Mouse (Mus musculus) retina, adult 2 months (tissue): Measurements from ENCODE around the gene 4921524J17Rik.

Experiments used
- DNase-seq: peaks from one replicate; pipeline ENCODE4 v3.0.0-alpha.2; 2012; ENCODE audit warnings: low read depth, low spot score

4921524J17Rik gene

DNA sequence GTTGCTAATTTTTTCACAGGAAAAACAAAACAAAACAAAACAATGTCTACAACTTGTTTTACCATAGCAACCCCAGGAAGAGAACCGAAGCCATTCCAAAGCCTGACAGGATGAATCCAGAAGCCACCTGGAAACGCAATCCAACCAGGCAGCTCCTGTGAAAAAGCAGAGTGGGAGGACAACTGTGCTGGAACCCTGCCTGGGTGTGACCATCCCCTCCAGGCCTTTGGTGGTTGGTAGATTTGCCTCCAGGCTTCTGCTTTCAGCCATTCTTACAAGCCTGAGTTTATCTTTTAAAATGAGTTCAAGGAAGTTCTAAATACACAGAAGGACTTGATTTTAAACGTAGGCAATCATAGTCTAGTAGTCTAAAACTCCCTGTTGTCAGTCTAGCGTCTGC is 50.7 kb downstream of the 4921524J17Rik start:
- DNase-seq: no peak

DNA sequence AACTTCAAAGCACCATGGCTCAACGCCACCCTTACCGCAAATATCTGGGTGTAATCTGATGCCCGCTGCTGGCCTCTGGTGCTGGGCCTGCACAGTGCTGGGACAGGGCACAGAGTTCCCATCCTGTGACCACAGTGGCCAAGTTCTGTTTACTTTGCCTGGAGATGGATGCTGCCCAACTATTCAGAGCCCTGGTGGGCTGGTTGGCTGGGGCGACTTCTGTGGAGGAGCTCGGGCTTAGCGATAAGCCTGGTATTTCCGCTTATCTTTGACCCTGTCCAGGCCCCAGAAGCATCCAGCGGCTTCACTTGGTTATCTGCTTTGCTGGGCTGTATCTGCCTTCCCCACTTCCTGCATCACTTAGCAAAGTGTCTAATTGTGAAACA is 51.8 kb downstream of the 4921524J17Rik start:
- no peak for DNase-seq

DNA sequence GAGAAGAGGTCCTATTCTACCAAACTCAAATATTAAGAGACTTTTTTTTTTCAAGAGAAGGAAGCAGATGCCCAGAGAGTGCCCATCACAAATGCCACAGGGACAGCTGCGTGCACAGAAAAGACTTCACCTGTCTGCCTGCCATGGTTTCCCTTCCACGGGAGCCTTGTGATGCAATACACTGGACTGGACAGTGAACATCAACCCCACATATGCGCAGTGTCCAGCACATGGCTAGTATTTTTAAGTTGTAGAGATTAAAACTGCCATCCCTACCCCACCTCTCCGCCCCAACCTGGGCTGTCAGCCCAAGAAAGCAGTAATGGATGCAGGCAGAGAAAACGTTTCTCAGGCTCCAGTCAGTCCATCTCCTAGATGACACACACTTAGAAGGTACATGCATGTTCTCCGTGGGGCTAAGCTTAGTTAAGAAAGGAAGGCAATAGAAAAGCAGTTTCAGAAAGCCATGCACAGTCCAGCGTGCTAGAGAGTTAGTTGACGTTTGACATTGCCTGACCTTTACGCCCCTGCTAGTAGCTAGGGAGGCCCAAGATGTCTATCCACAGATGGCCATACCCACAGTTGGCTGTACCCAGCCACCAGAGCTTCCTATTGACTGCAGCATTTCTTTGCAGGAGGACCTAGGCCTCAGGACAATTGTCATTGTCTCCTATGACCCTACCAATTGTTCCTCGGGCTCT is 52.4 kb downstream of the 4921524J17Rik start:
- DNase-seq: no peak

DNA sequence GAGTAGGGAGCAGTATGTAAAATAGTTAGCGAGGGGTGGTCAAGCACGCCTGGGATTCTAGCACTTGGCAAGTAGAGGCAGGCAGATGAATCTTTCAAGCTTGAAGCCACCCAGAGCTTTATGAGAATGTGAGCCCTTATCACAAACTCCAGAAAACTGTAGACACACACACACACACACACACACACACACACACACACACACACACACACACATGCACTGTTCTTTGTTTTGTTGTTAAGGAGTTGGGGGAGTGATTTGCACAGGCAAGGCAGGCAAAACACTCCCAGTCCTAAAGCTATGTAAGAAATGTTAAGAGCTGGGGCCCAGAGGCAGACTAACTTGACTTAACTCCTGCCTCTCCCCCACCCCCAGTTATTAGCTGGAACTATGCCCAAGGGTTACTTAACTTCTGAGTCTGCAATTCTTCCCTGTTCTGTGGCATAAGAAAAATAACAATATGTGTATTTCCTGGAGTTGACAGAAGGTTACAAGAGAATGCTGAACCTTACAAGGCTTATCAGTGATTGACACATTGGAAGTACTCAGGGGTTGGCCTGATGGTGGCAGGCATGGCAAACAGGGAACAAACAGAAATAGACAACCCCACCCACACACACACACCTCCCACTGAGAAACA is 53.4 kb downstream of the 4921524J17Rik start:
- DNase-seq: no peak

DNA sequence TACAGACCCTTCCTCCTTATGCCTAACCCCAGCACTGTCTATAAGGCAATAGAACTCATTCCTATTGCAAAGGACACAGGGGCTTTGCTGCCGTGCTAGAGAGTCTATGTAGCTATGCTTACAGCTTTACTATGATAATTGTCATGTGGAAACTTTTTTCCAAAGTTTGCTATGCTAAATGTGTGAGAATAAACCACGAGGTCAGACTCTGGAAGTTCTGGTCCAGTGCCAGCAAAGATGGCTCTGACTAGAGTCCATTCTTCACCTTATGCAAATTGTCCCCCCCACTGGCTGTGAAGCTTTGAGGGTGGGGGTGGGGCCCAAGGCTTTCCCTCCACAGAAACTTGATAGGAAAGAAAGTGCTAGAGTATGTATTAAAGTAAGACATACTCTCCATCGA is 56.1 kb downstream of the 4921524J17Rik start:
- DNase-seq: no peak

DNA sequence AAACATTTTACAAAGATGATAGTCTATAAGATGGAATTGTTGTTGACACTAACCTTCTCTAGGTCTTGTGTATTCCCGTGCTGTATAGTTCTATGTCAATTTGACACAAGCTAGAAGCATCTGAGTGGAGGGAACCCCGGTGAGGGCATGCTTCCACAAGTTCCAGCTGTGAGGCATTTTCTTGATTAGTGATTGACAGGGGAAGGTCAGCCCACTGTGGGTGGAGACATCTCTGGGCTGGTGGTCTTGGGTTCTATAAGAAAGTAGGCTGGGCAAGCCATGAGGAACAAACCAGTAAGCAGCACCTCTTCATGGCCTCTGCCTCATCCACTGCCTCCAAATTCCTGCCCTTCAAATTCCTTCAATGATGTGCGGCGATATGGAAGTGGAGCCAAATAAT is 58.3 kb downstream of the 4921524J17Rik start:
- DNase-seq: no peak

DNA sequence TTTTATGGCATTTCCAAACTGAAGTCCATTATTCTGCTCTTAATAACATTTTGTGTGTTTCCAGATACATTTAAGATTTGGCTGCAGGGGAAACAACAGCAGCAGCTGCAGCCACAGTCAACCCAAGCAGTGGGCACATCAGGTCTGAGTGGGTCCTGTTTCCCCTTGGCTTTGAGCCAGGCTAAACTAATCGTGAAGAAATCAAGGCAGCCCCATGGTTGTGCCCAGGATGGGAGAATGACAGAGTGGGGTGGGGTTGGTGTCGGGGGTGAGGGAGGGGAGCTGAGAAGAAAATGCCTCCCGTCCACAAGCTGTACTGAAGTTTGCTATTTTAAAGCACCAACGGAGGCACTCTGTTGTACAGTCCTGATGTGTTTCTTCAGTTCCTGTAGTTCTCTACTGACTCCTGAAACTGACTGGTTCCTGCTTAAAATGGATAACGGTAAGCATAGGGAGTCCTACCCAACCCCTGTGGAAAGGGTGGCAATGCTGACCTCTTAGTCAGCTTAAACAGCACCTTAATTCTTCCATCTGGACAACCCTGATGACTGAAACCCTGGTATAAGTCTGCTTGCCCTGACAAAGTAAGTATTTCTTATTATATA is 59.1 kb downstream of the 4921524J17Rik start:
- no peak for DNase-seq

DNA sequence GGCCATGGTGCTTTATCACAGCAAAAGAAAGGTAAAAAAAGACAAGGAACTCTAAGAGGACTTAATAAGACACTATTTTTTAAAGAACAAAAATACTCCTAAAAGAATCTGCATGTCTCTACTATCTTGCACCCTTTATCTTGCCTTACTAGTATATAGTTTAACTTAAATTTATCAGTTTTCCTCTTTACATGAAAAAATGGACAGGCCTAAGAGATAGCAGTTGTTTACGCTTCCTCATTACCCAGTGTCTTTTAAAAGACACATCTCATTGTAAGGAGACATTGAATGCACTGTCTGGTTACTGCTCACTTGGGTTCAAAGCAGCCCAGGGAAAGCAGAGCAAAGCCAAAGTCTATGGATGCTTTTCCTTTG is 60.2 kb downstream of the 4921524J17Rik start:
- DNase-seq: no peak

DNA sequence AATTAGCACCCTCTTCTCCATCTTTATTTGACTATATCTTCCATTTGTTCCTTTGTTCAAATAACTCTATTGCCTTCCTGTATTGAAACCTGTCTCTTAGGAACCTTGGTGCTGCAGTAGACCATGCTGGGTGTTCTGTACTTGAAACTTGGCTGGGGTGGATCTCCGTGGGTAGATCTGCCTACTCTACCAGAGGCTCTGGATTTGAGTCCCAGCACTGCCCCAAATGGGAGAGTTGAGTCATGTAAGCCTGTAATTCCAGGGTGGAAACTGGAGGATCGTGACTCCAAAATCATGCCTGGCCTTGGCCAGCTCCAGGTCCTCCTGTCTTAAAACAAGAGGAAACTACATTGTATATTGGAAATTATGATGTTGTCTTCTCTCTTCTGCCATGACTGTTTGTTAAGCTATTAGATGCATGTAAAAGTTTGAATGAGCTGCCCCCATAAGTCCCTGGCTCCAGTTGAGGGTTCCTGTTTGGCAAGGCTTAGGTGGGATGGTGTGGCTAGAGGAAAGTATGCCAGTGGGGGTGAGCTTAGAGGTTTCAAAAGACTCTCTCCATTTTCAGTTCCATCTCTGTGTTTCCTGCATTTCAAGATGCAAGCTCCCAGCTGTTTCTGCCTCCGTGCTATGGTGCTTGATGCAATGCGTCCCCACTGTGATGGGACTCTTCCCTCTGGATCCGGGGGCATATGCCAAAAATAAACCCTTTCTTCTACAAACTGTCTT is 60.7 kb downstream of the 4921524J17Rik start:
- no peak for DNase-seq

DNA sequence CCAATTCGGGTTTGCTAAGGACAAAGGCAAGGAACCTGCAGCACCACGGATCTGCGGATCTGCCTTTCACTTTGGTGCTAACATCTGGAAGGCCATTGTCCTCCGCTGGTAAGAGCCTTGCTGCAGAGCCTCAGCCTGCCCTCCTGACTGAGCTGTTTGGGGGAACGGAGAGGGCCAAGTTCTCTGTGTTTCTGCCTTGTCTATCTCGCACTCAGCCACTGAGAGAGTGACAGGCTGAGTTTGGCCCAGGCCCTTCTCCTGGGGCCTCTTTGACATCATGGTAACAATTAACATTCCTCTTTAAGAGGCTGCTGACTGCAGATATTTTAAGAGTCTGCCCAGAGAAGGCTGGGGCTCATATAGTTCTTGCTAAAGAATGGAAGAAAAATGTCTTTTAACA is 67.5 kb downstream of the 4921524J17Rik start:
- DNase-seq: no peak

DNA sequence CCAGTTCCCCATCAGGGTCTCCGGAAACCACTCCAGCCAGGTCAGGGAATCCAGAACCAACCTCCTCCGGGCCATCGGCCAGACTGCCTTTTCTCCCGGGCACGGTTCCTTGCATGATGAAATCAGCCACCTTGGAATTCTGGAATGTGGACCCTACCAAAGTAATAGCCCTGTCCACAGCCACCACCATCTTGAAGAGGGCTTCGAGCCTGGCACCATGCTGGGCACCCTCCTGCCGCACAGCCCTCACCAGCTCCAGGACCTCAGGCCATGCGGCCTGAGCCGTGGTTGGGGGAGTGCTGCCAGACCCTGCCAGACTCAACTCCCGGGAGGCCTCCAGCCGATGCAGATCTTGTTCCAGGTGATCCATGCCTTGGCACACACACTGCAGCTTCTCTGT is 68.0 kb downstream of the 4921524J17Rik start:
- DNase-seq: no peak

DNA sequence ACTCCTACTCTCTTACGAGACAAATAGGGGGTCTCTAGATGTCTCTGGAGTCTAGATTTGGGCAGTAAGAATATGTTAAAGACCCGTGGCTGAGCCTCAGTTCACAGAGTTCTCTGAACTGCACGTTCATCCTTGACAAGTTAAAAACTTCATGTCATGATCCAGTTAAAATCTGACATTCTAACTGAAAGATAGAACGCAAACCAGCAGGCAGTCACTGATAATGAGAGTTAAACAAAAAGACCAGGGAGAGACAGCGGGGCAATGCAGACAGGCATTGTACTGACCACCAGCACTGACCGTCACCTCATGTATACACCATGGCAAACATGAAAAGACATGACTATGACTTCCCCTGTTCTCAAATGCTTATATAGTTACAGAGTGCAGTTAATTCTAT is 69.2 kb downstream of the 4921524J17Rik start:
- no peak for DNase-seq

DNA sequence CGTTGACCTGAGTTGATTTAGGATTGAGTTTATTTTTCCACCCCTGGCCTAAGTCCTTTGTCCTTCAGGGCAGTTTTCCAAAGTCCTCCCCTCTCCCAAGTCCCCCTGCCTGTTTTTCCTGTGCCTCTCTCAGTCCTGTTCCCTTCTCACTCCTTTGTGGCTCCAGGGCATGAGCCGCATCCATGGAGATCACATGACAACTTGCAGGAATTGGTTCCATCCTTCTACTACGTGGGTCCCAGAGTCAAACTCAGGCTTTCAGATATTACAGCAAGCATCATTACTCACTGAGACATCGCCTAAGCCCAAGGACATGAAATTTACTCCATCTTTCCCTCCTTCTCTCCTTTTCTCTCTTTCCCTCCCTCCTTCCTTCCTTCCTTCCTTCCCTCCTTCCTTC is 70.4 kb downstream of the 4921524J17Rik start:
- no peak for DNase-seq
